Mouse (Mus musculus) megakaryocyte, embryonic 14.5 days (primary cell): ENCODE measurements at regions not wholly inside any gene's neighbourhood (a gene's known extent, or its start where the extent isn't known, plus 50 kb on each side); places are given as distances from the start of the nearest gene placed in this dataset.

Source experiments
- FLI1 ChIP-seq: IDR thresholded peaks from 2 replicates; pipeline ENCODE4 v1.6.1; 2012; ENCODE audit warnings: low read length, inconsistent platforms, mixed read lengths
- GATA1 ChIP-seq: IDR thresholded peaks from 3 replicates; pipeline ENCODE4 v1.6.1; 2012; ENCODE audit warnings: mixed read lengths, low read length, inconsistent platforms, borderline replicate concordance

DNA sequence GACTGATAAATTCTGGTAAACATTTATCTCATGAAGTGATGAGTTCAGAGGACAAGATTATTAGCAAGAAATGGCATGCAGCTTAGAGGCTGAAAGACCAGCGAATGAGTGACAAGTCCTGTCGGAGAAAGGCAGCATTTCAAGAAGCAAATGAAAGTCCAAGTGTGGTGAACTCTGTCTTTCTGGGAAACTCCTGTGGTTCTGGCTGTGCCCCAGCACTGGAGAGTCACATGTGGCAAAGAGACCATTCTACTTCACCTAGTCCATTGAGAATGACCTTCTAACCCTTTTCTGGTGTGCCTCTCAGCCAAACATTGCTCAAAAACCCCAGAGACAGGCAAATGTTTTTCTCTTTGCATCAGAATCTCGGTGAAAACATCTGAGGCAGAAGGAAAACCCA, 76.2 kb upstream of the Cpeb2 start:
- TF ChIP-seq GATA1 (no peak), FLI1 (no peak)
